Mouse (Mus musculus): ENCODE results near the gene Rnf10.

Gene Rnf10

DNA sequence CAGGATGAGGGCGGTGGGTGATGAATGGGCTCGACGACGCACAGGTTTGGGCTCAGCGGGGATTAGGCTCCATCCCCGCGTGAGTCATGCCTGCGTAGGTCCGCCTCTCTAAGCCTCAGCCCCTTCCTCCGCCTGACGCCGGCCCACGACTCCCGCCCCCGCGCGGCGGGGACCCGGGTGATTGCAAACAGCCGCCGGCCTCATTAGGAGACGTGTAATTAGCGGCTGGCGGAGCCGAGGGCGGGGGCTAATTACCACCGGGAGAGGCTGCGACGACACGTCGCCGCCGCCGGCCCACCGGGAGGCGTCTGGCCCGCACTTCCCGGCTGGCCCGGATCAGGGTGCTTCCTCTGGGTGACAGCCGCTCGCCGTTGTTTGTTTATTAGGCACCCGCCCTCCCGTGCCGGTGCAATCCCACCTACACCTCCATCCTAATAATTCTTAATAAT lies 37.4 kb downstream of the Rnf10 start:
- DNase-seq (ENCODE audit: low spot score in 2 of 2): no peak

DNA sequence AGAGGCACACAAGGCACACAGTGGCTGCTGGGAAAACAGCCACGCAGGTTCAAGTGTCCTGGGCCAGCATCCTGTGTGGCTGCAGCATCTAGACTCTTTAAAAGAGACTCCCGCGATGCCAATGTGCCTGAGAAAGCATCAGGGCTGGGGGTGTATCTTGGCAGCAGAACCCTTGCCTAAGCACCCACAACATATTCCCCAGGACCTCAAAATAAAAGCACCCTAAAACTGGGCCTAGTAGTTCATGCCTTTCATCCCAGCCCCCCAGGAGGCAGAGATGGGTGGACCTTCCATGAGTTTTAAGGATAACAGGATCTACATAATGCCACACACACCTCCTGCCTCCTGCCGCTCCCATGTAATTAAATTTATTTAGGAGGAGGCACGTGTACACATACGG lies 38.2 kb downstream of the Rnf10 start:
- DNase-seq (ENCODE audit: low spot score in 2 of 2): no peak

DNA sequence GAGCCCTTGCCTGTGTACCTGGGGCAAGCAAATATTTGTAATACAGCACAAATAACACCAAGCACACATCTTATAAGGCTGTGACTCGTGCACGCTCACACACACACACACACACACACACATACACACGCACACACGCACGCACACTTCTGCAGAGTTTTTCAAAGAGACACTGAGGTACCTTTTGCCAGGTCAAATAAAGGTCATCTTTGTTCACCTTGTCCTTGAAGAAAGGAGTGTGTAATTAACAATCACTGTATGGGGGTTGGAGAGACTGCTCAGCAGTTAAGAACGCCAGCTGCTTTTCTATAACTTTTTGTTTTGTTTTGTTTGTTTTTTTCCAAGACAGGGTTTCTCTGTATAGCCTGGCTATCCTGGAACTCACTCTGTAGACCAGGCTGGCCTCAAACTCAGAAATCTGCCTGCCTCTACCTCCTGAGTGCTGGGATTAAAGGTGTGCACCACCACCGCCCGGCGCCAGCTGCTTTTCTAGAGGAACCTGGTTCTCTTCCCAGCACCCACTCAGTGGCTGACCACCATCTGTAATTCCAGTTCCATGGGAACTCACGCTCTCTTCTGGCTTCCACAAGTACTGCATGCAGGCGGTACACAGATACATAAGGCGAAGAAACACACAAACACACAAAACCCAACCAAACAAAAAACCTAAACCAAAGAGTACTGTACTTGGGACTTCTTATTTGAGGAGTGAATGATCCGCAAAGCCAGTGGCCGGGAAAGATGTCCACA lies 39.5 kb downstream of the Rnf10 start:
- no peak for DNase-seq (ENCODE audit: low spot score in 2 of 2)

DNA sequence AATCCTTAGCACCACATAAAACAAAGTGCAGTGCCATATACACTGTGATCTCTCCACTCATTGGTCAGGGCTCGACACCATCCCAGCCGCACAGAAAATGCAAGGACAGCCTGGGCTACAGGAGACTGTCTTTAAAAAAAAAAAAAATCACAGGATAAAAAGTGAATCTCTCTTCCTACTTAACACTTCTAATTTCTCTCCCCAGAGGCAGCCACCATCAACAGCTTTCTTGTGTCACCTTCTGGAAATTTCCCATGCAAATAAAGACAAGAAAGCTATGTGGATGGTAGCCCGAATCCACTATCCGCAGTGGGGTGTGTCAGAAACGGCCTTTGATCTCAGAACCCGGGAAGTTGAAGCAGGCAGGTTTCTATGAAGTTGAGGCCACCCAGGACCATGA lies 40.2 kb downstream of the Rnf10 start:
- no peak for DNase-seq (ENCODE audit: low spot score in 2 of 2)

DNA sequence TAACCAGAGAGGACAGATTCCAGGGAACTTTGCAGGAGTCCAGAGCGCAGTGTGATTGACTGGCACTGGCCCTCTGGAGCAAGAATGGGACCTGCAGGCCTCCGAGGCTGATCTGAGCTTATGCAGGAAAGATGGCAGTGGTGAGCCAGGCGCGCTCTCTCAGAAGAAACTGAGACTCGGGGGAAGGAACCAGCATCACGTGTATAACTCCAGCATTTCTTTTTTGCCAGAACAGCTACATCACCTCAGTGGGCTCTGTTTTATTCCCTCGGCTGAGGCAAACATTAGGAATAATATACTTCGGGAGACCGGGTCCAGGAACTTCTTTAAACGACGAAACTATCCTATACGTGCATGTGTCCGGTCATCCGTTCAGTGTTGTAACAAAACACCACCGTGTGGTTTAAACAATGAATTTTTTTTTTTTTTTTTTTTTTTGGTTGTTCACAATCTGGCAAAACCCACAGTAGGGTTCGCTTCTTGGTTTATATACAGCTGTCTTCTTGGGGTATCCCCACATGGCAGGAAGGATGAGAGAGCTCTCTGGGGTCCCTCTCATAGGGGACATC lies 41.1 kb downstream of the Rnf10 start:
- DNase-seq (ENCODE audit: low spot score in 2 of 2): no peak

DNA sequence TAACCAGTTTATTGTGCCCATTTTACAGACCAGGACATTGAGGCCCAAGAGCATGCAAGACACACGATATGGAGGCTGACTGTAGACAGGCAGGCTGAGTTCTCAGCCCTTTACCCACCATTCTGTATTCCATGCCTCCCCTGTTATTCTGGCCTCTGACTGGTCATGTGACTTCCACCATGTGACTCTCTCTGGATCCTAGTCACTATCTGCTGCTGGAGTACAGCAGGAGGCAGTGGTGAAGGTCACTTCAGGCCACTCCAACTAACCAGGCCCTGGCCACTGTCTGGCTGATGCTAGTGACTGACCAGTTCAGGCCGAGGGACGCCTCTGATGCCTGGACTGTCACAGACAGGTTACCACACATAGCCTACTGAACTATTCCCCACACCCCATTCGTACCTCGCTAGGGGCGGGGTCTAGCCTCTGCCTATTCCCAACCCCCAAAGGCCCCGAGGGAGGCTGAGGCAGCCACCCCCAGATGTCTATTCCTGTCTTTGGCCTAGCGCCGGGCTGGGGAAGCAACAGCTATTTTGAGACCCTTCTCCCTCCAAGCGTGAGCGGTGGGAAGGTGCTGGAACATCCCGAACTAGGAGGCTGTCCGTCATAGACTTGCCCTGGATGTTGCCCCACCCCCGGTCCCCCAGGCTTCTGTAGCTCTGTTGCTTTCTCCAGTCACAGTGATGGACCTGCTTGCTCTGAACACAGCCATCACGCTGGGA lies 41.7 kb downstream of the Rnf10 start:
- DNase-seq (ENCODE audit: low spot score in 2 of 2): no peak

DNA sequence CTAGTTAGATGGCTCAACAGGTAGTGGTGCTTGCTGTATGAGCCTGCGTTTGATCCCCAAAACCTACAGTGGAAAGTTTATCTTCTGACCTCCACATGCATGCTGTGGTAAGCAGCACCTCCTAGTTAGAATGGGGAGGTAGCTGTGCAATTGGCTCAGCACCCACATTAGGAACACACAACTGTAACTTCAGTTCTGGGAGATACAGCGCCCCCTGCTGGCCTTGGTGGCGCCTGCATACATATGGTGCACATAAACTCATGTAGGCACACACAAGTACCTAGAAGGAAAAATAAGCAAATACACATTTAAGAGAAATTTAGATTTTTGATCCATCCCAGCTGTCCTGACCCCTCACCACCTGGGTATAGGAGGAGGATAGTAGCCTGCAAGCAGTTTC lies 50.2 kb downstream of the Rnf10 start:
- DNase-seq (ENCODE audit: low spot score in 2 of 2): no peak

DNA sequence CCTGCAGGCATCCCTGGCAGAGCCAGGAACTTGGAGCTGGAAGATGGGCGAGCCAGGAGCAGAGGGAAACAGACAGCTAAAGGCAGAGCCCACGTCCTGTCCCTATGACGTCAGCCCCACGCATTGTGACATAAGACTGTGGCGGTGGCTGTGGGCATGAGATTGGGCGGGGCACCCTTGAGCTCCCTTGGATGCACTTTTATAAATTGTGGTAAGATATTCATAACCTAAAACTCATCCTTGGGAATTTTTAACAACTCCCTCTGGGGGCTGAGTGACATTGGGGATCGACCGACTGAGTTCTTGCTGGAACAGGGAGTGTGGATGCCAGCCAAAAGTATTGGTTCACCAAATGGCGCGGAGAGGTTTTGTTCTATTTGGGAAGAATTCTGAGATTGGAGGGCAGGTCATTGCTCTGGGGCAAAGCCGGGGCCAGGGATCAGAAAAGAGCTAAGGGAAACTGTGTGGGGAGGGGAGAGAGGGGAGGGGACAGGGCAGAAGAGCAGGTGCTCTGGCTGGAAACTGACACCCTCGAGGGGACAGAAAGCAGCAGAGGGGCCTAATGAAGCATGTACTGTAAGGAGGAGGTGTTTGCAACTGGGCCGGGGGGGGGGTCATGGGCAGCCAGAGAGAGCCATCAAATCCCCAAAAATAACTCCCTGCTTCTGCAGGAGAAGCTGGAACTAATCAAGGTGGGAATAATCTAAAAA lies 51.6 kb downstream of the Rnf10 start:
- DNase-seq (ENCODE audit: low spot score in 2 of 2): no peak

DNA sequence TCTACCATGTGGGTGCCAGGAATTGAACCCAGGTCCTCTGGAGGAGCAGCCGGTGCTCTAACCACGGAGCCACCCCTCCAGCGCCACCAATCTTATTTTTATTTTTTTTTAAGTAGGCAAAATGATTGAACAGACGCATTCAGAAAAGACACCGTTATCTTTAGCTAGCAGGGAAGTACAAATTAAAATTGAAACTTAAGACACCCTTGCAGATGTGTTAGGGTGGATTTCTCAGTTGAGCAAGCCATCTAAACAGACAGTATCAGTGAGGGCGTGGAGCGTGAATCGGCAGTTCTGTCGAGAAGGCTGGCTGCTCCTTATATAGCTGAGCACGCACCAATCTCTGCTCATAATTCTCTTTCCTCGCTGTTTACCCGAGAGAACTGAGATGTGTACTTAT lies 54.7 kb downstream of the Rnf10 start:
- no peak for DNase-seq (ENCODE audit: low spot score in 2 of 2)

DNA sequence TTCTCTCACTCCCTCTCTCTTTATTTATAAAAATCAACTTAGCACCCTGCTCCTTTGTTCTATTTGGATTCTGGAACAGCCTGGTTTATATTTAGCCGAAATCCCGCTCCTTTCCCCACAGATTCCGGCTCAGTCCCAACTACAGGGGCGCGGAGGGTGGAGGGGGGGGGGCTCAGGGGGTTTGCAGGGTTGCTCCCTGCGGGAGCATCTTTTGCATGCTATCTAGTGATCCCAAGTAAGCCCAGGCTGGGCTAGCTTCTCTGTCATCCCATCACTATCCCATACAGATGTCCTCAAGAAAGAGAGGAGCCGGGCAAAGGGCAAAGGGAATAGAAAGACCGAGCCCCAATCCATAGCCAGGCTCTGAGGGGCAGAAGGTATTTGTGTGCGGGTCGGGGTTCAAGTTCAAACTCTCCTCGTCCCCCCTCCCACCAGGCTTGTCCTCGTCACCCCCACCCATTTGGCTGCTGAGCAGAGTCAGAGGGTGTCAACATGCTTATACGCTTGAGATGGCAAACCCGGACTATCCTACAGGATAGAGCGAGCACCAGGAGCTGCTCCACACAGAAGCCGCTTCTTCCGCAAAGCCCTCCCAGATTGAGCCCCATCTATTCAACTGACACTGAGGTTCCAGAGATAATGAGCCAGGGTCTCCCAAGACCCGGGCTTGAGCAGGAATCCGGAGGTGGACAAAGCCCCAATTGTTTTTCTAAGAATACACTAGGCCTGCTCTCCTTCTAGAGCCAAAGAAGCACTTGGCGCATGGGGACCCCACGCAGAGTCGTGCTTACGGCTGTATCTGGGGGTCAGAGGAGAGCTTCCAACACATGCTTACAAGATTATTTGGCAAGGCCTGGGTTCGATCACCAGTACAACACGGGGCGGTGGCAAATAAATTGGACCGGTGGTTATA lies 57.2 kb downstream of the Rnf10 start:
- no peak for DNase-seq (ENCODE audit: low spot score in 2 of 2)

DNA sequence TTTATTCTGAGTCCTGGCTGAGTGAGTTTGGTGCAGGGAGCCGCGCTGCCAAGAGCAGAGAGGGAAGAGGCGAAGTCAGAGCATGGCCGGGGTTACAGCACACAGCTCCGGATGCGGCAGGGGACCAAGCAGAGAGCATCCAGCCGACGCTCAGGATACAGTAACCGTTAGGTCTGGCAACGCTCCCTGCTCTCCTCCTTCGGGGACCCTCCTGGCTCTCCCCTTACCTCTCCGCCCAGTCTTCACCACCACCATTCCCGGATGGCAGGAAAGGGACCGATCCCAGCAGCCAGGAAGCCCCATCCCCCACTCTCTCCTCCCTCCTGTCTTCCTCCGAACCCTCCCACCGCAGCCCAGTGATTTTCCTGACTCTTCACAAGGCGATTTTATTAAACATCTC lies 57.8 kb downstream of the Rnf10 start:
- no peak for DNase-seq (ENCODE audit: low spot score in 2 of 2)

DNA sequence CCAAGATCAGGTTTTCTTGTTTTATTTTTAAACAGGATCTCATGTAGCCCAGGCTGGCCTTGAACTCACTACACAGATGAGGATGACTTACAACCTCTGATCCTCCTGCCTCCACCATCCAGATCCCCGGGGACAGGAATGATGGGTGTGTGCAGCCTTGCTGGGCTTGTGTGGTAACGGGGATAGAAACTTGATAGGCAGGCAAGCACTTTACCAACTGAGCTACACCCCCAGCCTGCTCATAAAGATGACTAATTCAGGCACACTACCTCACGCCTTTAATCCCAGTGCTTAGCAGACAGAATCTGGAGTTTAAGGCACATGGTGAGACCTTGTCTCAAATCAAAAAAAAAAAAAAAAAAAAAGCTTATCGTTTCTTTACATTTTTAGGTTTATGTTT lies 59.8 kb downstream of the Rnf10 start:
- no peak for DNase-seq (ENCODE audit: low spot score in 2 of 2)

DNA sequence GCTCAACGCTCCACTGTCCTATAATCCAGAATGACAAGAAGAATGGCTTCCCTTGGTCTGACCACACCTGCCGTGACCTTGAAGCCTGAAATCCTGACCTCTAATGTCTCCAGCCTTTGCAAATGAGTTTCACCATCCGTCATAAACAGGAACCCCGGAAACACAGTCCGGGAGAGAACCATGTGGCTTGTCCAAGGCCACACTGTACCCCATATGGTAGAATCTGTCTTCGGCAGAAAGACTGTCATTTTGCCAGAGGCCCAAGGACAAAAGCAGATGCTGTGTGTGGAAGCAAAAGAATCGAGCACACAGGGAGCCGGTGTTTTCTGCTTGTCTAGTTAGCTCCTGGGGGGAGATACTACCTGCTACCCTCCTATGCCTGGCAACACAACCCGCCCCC lies 60.2 kb downstream of the Rnf10 start:
- no peak for DNase-seq (ENCODE audit: low spot score in 2 of 2)

DNA sequence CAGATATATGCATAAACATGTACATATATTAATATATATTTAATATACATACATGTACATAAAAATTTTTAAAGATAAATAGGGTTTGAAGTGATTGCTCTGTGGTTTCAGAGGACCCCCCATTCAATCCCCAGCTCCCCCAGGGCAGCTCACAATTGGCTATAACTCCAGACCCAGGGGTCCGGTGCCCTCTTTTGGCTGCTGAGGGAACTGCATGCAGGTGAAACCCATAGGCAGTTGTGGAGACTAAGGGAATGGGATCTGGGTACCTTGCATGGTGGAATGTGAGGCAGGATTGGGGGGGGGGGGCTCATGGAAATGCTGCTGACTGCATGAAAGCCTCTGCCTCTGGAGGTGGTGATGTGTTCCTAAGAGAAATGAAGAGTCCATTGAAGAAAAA lies 62.3 kb downstream of the Rnf10 start:
- peak in 1 of 2 experiments; percentile 50 for DNase-seq (ENCODE audit: low spot score in 2 of 2)

DNA sequence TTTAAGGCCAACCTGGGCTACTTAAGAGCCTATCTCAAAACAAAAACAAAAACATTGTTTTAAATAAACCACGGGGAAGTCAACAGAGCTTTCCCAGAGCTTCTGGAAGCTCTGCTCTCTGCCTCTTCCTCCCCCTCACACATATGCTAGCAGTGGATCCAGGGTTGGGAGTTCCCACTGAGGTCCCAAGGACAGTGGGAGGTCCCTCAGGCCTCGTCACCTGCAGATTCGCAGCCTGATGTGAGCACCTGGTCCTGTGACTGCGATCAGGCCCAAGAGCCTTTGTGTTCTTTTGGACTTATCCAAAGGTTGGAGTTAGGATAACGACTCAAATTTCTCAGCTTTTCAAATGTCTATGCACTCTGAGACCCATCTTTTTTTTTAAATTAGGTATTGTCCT lies 64.1 kb downstream of the Rnf10 start:
- no peak for DNase-seq (ENCODE audit: low spot score in 2 of 2)

DNA sequence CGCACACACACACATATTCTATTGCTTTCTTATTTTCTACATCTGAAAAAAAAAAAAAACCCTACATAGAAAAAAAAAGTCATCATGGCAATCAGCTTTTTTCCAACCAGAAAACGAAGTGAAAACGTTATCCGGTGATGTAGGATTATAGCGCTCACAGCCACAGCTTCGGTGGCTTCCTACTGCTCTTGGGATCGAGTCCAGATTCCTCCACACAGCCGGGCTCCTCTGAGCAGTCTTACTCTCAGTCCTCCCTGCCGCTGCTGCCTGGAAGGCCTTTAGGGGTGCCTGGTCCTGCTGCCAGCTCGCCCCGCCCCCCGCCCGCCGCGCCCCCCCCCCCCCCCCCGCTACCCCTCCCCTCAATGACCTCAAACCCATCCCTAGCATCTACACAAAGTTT lies 64.8 kb downstream of the Rnf10 start:
- no peak for DNase-seq (ENCODE audit: low spot score in 2 of 2)

DNA sequence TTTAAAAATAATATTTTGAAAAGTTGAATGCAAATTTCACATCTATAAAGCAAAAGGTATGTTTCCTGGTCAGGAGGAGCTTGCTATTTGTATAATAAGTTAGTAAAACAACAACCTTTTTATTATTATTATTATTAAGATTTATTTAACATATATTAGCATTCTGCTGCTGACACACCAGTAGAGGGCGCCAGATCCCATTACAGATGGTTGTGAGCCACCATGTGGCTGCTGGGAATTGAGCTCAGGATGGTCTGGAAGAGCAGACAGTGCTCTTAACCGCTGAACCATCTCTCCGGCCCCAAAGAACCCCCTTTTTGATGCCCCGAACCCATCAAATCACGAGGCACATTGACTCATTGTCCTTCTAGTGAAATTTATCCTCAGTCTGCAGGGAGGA lies 65.5 kb downstream of the Rnf10 start:
- no peak for DNase-seq (ENCODE audit: low spot score in 2 of 2)

DNA sequence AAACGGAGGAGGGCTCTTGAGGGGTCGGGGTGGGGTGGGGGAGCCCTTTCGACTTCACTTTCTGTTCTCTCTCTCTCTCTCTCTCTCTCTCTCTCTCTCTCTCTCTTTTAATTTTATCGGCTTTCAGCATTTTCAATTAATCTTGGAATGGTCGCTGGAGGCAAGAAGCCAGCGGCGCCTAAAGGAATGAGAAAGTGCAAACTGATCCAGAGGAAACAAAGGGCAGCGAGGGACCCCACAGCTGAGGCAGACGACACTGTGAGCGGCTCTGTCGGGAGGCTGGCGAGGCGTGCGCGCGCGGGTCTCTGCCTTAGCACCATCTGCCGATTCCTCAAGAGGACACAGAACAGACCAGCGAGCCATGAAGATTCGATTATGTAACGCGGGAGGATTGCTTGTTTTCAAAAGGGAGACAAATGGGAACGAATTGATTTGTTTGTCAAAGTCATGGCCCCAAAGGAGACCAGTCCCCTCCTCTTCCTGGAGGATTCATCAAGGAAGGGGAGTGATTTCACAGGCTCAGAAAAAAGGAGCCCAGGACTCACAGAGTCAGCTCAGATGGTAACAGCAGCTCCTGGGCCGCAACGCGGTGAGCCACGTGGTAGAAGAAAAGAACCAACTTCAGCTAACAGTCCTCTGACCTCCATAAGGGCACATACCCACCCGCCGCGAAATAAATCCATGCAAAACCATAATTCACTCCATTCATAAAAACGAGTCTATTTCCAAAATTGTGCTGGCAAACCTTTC lies 68.0 kb downstream of the Rnf10 start:
- DNase-seq (ENCODE audit: low spot score in 2 of 2): no peak

DNA sequence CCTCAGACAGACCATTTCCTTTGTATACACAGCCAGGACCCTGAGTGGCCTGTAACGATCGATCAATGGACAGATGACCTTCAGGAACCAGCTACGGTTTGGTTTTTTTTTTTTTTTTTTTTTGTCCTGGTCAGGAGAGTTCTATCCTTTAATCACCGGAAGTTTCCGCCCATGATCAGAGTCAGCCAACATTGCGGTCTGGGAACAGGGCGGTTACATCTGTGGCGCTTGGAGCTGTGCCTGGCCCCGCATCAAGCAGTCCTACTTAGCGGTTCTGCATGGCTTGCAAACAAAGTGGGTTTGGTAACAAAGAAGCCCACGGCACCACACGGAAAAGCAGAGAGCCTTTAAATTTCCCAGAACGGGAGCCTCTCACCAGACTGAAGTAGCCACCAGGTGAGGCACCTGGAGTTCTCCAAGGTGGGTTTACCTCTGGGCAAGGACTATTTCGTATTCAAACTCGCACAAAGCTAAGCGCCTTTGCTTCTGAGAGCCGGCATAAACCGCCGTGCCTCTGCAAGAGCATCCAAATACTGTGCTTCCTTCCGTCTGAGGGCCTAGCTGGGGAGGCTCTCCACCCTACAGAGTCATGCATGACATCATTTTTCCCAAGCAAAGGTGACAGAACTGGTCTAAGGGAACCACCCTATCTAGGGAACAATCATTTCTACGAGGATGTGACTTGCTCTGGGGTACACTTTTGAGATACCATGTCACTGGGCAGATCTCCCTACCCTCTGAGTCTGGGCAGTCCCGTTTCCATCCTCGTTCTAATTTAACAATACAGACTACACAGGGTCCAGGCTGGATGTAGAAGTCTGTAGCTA lies 68.8 kb downstream of the Rnf10 start:
- DNase-seq (ENCODE audit: low spot score in 2 of 2): no peak
